Mouse (Mus musculus) cortical plate, adult 2 months (tissue): ENCODE data around the gene Rpl9-ps6.

Experiments
- CTCF ChIP-seq: fragments of 200-500 bp; IDR thresholded peaks from 2 replicates; pipeline ENCODE4 v1.5.1; 2011; ENCODE audit warnings: mild to moderate bottlenecking, control low read depth, low read length; ENCODE audit not compliant: insufficient read depth; ENCODE audit errors: extremely low read depth
- POLR2A ChIP-seq: fragments of 200-500 bp; IDR thresholded peaks from 2 replicates; pipeline ENCODE4 v1.6.1; 2011; ENCODE audit warnings: mild to moderate bottlenecking, low read length, control low read depth; ENCODE audit not compliant: insufficient read depth; ENCODE audit errors: extremely low read depth

DNA sequence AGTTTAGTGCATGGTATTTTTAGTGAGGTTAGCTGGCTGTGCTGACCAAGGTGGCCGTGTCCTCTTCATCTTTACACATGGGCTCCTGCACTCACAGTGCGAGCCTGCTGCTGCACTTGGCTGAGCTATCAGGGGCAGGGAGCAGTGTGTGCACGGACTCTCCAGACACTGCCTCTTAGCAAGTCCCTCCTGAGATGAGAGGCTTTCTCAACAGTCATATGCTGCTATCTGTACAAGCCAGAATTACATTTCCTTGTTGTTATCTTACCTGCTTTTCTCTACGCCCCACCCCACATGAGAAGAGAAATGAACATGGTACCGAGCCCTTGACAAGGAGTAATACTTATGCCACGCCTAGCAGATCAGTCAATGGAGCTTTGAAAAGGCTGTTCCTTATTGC is 44.6 kb upstream of the Rpl9-ps6 start:
- TF ChIP-seq CTCF (no peak), POLR2A (no peak)
